Mouse (Mus musculus) 3134 (cell line): Measurements from ENCODE around the gene Atg9b.

Experiments
- DNase-seq: peaks from one replicate; pipeline ENCODE4 v3.0.0-alpha.2; 2011; ENCODE audit warnings: low spot score; ENCODE audit not compliant: insufficient read length; ENCODE audit errors: extremely low read depth

Atg9b gene

DNA sequence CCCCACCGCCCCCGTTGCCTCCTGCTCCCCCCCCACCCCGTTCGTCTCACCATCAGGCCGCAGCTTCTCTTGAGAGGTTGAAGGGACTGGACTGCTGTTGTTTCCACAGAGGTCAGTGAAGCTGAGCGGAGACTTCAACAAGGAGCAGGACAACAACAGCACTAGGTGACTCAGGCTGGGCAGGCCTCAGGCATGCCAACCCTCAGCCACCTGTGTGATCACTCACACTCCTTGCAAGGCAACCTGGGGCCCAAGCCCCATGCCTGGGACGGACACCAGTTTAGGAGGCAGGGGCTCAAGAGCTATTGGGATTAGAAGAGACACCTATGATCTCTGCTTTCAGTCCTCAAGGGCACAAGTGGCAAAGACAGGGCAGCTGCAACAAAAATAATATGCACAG, at the start of gene Atg9b:
Gene Atg9b (minus strand): TSS at position 280 of the 400 bp plus-strand sequence.
- DNase-seq = no peak

DNA sequence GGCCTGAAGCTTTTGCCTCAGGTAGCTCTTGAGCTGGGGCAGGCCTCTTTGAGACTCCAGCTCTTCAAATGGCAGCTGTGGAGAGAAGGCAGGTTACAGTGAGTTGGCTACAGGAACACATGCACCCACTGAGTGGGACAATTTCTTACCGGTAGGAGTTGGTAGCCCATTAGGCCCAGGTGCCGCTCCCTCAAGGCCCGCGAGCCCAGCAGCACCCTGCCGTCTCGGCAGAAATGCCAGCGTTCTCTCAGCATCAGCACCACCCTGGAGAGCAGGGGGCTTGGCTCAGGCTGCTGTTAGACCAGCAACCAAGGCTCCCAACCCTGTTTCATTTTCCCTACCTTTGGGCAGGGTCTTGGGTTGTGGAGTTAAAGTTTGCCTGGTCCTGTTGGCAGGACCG, 49.2 kb upstream of the Atg9b start:
- DNase-seq = no peak

DNA sequence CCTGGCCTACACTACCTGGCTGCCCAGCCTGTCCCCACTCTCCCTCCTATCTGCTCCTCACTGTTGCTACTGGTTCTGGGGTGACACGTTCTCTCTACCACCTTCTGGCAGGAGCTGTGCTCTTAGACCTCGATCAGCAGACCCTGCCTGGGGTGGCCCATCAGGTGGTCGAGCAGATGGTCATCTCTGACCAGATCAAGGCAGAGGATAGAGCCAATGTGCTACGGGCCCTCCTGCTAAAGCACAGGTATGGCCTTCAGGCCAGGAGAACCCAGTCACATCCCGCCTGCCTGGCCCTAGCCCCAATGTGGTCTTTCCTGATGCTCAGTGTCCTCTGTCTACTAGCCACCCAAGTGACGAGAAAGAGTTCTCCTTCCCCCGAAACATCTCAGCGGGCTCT, 42.0 kb upstream of the Atg9b start:
- DNase-seq = no peak

DNA sequence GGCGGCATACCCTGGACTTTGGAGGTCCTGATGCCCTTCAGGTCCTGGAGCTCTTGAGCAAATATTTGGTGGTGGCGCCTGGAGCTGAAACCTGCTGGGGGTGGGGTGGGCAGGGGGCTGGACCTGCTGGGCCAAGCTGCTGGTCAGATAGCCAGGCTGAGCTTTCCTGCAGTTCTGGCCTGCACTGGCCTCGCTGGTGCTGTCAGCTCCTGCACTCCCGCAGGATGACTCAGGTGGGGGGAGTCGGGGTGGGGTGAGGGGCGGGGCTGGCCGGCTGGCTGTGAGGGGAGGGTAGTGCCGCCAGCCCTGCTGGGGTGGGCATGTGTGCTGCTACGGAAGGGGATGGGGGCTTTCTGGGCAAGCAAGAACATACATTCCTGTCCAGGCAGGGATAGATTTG, 36.7 kb upstream of the Atg9b start:
- DNase-seq = no peak

DNA sequence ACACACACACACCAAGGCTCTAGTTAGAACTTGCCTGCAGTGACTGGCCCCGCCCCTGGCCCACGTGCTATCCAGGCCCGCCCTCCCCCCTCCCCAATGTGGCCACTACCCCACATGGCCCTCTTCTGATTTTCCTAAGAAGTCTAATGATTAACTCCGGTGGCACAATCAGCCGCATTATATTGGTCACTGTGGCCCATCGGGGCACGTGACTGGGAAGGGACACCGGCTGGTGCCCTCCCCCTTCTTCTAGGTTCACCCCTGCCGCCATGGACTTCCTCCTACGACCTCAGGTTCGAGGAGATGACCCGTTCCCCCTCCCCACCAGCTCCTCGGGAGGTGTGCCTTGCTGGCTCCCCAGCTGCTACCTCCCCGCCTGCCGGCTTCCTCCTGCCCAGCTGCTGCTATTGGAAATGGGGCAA, 36.0 kb upstream of the Atg9b start:
- DNase-seq = no peak

DNA sequence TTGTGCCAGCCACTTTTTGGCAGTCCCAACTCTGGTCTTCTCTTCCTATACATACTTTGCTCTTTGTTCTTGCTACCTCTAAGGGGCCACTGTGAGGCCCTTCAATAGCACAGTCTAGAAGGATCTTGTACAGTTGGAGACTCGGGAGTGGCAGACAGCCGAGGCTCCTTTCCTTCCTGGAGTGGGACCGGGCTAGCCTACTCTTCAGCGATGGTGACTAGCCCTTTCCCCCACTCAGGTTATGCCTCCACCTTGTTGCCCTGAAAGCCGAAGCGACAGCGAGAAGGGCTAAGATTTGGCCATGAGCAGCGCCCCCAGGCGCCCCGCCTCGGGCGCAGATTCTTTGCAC, 35.3 kb upstream of the Atg9b start:
- DNase-seq = no peak

DNA sequence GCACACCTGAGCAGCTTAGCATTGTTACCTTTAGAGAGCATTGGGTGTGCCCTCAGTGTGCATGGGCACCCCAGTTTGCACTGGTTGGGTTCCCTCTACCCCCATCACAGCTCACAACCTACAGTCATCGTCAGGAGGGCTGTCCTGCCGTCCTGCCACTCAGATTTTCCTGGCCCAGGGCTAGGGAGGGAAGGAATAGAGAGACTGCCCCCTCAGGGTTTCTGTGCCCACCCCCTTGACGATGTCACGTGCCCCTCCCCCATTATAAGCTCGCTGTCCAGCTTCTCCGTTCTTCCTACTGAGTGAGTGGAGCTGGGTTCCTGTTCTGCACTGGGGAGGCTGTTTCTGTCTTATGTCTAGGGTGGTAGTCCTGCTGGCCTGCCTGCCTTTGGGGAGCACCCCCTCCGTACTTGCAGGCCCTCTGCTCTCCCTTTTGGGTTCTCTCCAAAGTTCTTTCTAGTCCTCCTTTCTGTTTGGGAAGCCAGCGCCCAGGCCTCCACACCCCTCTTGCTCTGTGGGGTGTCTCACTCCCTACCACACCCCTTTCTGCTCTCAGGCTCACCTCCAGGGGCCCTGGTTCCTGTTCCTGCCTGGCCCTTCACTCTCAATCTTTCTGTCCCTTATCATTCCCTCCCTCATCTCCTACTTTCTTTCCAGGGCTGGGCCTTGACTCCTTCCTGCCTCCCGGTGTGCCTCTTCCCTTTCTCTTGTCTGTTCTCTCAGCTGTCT, 34.8 kb upstream of the Atg9b start:
- no peak for DNase-seq

DNA sequence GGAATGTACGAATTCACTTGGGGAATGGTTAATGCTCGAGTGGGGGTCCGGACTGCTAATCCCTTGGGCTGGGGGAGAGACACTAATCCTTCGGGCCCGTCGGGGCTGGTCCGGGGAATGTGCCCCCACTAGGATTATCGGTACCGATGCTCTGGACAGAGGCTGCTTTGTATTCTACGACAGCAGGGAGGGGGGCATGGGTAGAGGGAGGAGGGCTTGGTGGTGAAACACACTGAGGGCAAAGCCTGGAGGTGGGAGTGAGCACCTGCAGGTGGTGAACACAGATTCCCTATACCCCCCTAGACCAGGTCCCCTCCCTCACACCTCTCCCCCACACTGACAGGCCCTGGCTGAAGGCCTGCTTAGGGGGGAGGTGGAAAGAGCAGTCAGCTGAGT, 34.1 kb upstream of the Atg9b start:
- no peak for DNase-seq

DNA sequence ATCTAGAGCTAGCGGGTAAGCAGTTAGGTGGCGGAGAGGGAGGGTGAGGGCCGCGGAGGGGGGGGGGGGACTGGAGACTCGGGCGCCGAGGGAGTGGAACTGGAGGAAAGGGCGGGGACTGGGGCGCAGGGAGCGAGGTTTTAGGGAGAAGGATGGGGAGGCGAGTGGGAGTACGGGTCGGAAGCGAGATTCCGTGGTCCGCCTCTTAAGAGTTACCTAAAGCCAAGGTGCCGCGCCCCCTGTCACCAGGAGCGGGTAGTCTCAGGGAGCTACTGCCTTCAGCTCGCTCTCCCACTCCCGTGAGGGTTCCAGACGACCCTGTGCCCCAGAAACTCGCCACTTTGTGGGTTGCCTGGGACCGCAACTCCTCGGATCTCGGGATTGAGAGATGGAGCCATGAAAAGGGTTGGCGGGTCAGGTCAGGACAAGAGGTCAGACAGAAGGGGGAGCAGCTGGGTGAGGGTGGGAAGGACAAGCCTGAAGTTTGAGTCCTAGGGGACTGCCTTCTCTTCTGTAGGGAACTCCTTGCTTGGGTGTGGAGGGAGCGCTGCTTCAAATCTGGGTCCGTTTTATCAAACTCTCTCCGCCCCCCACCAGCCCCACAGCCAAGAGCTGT, 33.6 kb upstream of the Atg9b start:
- DNase-seq = no peak

DNA sequence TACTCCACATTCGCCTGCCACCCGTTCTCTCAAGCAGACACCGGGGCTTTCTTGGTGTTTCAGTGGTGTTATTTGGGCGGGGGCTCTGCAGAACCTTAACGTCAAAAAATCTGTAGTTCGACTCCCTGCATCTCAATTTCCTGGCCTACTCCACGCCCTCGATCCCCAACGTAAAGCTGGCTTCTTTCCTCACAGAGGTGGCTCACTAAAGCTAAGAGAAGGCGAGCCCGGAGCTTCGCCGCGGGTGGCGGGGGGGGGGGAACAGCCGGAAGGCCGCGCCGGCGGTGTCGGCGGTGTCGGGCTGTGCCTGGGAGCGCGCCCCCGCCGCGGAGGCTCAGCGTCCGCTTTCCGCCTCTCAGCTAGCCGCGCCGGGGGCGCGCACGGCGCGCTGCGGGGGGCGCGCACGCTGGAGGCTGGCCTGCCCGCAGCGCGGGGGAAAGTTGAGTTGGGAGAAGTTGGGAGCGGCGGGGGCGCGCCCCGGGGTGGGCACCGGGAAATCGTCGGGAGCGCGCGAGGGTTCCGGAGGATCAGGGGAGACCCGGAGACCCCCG, 33.0 kb upstream of the Atg9b start:
- peak; percentile 92 for DNase-seq

DNA sequence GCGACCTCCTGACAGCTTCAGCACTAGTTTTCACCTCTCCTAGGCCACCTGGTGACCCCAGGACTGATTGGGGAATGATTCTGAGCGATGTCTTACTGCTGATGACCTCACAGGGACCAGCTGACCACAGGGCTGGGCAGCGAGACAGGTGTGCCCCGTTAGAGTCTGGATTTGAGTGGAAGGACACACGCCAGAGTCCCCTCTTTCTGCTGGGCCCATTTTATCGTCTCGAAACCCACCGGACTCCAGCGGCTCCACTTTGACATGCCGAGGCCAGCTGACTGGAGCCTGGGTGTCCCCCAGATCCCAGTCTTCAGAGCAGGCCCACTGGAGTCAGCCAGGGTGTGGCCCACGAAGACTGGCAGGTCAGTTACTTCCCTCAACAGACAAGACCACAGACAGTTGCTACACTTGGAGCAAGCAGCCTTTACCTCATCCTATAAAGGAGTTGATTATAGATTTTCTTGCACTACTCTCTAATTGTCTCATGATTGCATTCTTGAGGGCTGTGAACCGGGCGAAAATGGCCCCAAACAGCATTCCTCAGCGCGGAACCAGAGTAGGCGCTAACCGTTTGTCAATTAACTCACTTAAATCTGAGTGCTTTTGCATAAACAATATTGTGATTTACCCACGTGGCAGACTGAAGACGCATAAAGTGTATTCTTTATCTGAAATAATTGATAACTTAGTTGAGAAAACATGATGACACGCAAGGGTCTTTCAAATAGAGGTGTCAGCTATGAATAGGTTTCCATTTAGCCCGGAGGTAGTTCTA, 32.2 kb upstream of the Atg9b start:
- no peak for DNase-seq

DNA sequence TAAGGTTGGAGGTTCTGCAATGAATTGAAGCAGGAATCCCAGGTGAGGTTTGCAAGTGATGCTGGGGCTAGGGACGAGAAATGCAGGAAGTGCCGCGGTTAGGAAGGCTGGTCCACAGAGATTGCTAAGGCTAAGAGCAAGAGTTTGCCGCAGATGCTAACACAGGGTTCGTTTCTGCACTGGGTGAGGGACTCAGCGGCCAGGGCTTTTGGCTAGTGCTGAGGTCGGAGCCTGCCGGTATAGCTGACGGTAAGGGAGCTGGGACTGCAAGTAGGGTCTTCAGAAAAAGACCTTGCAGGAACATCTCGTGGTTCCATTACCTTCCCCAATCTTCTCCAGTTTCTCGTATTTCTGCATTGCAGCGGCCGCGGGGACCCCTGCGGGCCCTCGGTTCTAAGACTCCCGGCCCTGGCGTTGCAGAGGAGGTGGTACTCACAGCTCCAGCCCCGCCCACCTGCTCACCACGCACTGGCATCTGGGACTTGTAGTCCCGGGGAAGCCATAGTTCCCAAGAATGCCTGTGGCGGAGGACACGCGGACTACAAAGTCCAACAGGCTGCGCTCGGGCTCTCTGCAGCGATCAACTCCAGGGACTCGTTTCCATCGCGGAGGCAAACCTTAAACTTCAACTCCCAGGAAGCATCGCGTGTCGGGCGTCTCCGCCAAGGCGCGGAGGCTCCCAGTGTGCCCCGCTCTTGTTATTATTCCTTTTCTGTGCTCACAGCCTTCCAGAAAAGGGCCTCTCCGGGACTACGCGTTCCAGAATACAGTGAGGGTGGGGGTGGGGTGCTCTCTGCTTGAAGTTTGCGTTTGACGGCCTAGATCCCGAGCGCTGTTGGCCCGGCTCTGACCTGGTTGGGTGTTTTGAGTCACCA, 31.4 kb upstream of the Atg9b start, which contains the start of the genes Cdk5 and Slc4a2:
Gene Cdk5 (minus strand): TSS at position 402 of the 875 bp plus-strand sequence.
Gene Slc4a2 (plus strand): TSS at position 709 of the 875 bp plus-strand sequence.
- DNase-seq = peak; percentile 98

DNA sequence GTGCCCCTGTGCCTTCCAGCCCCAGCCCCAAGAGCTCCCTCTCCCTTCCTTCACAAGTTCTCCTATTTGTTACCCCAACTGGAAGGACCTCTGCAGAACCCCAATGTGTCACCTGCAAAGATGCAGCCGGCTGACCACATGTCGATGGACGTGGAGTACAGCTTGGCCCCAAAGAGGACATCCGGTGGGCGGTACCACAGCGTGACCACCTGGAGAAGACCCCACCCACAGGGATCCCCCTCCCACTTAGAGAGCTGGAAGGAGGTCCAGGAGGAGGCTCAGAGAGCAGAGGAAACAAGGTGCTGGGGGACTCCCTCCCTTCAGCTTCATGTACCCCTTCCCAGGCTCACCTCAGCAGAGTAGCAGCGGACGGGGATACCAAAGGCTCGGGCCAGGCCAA, 28.4 kb upstream of the Atg9b start:
- DNase-seq = no peak

DNA sequence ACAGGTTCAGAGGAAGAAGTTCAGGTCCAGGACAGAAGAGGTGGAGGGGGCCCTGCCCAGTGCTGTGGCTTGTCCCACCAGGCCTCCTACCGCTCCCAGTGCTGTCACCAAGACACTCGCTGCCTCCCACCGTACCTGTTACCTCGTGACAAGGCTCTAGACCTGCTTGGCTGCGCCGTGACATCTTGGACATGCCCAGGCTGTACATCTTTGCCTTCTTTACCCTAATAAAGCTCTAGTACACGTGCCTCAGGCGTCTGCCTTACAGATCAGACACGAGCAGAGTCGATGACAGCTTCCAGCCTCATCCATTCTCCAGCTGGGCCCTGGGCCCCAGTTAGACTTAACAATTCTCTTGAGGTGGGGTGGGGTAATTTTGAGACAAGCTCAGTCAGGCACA, 25.6 kb upstream of the Atg9b start:
- no peak for DNase-seq

DNA sequence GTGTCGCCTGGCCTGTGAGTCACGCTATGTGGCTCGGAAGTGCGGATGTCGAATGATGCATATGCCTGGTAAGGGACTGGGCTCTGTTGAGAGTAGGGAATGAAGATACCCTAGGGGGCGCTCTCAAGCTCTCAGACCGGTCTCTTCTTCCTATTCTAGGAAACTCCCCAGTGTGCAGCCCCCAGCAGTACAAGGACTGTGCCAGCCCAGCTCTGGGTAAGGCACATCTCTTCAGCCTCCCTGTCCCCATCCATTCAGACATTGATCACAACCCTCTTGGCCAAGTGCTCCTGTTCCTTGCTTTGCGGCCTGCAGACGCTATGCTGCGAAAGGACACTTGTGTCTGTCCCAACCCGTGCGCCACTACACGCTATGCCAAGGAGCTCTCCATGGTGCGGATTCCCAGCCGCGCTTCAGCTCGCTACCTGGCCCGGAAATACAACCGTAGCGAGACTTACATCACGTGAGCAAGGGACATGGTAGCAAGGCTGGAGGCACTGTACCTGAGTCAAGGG, 24.3 kb upstream of the Atg9b start:
- DNase-seq = peak; percentile 45

DNA sequence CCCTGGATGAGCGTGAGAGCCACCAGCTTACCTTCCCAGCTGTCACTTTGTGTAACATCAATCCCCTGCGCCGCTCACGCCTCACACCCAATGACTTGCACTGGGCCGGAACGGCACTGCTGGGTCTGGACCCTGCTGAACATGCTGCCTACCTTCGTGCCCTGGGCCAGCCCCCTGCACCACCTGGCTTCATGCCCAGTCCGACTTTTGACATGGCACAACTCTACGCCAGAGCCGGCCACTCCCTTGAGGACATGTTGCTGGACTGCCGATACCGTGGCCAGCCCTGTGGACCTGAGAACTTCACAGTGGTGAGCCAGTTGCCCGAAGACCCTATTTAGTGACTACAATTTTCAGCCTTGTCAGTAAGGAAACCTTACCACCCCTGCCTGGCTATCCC, 22.0 kb upstream of the Atg9b start:
- no peak for DNase-seq

DNA sequence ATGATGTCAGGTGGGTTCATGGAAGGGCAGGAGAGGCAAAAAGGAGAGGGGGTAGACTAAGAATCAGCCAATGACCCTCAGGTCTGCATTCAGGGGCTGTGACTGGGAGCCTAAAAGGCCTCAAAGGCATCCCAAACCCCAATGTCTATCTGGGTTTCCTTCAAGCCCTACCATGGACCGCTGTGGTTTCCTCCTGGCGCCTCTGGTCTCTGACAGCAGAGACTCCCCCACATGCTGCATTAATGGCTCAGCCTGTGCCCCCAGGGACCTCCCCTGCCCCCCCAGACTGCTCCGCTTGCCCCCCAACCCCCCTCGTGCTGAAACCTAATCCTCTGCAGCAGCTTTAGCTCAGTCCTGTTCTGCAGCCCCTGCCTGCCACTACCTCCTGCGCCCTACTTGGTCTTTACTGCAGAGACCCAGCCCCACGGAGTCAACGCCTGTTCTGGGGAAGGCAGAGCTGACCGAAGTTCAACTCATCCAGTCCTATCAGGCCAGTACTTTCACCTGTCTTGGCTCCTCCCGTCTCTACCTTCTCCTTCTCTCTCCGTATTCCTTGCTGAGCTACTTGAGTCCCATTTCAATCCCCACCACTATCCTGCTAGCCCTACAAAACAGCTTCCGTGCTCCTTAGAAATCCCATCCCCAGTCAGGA, 21.2 kb upstream of the Atg9b start, which contains the start of gene Asic3:
Gene Asic3 (plus strand): TSS at position 351 of the 652 bp plus-strand sequence.
- no peak for DNase-seq

DNA sequence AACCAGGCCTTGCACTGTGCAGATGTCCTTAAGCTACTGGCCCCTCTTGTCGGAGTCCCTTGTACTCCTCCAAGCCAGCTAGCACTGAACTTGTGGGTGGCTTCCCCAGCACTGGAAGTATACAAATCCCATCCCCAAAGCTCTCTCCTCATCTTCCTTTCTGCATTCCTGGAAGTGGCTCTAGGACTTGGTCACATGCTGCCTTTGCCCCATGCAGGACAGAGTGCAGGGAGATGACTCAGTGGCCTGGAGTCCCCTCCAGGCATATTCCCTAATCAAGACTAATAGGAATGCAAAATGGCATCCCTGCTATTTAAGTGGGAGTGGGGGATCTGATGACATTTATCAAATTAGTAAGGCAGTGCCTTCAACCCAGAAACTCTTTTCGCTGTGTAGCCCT, 20.1 kb upstream of the Atg9b start:
- no peak for DNase-seq

DNA sequence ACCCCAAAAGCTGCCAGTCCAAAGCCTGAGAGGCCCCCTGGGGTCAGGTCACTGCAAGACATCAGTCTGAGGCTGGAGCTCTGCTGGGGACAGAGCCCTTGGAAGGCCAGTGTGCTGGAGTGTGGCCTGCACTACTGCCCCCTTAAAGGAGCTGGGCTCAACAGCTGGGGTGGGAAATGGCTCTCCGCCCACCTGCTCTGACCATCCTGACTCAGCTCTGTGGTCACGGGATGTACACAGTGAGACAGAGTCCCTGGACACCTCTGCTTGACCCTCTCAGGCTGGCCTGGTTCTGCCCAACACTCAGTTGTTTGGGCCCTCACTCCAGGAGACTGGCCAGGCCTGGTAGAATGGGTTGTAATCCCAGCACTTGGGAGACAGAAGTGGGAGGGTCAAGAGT, 17.5 kb upstream of the Atg9b start:
- DNase-seq = no peak

DNA sequence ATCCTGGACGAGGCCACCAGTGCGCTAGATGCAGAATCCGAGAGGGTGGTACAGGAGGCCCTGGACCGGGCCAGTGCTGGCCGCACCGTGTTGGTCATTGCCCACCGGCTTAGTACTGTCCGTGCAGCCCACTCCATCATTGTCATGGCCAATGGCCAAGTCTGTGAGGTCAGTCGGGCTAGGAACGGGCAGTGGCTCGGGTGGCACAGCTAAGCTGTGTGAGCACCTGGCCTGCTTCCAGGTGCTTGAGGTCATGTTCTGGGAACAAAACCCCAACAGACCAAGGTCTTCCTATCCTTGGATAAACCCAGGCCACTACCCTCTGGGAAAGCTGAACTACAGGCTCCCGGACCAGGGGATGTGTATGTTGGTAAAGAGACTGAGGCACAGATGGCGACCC, 16.7 kb upstream of the Atg9b start:
- DNase-seq = no peak
